Mouse (Mus musculus) retina, adult 2 months (tissue): ENCODE data around the gene 1810009A15Rik.

Experiments
- DNase-seq: peaks from one replicate; pipeline ENCODE4 v3.0.0-alpha.2; 2012; ENCODE audit warnings: low read depth, low spot score

Gene 1810009A15Rik

DNA sequence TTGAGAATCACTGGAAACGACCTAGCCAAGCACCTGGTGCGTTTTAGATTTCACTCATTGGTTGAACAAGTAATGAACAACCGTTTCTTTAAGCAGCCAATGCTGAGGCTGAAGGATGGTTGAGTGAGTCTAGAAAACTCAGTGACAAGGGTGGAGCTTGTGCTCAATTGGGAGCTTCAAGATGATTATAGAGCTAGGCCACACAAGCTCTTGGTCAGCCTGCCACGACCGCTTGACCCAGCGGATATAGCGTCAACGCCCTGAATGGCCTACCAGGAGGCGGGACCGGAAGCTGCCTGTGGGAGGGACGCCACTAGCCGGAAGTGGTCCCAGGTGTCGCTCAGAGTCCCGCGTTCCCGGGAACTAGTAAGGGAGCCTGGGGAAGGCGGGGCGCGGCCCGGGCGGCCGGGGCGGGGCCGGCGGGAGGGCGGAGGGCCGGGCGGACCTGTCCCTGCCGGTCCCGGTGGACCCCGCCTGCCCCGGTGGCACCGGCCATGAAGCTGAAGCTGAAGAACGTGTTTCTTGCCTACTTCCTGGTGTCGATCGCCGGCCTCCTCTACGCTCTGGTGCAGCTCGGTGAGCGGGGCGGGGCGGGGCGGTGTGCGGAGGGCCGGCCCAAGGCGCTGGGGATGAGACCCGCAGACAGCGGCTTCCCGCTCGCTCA, 31.6 kb downstream of the 1810009A15Rik start, which contains the start of gene B3gat3:
Gene B3gat3 (plus strand): TSS at position 302 of the 664 bp plus-strand sequence.
- peak; percentile 86 for DNase-seq

DNA sequence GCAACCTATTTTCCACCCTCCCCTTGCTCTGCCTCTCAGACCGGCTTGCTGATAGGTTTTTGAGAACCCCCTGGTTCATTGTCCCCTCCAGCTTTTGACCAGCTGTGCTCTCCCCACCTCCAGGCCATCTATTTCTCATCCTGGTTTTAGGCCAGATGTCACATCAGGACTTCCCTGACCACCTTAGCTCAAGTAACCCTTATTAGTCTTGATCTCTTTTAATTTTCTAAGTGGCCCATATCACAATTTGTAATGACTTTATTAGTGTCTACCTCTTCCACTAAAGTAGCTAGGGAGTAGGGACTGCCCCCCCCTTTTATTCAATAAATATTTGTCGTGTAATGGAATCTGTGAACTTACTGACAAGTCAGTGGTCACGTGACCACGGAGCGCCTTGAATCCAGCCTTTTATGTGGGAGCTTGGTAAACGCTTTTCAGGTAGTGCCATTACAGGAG, 32.2 kb downstream of the 1810009A15Rik start:
- DNase-seq = no peak

DNA sequence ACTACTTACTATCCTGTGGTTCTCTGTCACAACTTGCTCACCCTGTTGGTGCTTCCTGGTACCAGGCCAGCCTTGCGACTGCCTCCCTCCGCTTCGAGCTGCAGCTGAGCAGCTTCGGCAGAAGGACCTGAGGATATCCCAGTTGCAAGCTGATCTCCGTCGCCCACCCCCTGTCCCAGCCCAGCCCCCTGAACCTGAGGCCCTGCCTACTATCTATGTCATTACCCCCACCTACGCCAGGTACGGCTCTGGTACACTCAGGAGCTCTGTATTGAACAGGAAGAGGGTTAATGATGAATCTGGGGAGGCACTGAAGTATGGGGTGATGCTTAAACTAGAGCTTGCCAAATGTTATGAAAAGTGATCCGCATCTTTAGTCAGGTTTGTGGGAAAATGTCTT, 33.1 kb downstream of the 1810009A15Rik start:
- no peak for DNase-seq

DNA sequence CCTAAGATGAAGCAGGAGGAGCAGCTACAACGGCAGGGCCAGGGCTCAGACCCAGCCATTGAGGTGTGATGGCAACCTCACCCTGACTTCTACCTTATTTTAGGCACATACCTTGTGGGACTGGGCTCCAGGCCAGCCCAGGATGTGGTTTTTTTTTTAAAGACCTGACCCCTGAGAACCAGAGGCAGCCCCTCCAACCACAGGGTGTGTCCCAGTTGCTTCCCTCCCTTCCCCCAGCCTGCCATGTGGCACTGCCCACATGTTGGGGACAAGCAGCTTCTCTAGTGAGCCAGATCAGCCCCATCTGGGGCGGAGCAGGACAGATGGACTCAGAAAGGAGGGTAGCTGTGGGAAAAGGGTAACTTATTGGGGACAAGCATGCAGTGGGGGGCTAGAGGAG, 38.1 kb downstream of the 1810009A15Rik start:
- no peak for DNase-seq

DNA sequence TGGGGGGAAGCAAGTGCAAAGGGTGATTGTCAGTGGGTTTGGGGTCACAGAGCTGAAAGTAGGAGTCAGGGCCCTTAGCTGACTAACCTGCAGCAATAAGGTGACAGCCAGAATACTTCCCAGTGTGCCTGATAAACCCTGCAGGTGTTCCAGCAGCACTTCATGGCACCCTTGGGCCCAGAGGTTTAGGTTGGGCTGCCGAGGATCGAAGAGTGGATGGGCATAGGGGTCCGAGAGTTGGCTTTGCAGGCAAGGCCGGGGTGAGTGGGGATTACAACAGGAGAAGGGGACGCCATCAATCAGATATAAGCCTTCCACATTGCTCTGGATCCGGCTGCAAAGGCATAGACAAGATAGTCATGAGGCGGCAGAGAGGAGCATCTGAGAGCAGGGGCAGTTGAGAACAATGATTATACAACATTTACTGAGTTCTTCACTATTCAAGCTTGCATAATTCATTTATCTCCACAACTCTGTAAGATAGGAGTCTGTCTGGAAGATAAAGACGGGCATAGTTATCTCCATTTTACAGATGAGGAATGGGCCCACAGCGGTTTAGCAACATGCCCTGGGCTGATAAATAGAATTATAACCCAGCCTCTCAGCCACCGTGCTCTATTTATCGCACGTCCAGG, 39.4 kb downstream of the 1810009A15Rik start:
- DNase-seq = no peak

DNA sequence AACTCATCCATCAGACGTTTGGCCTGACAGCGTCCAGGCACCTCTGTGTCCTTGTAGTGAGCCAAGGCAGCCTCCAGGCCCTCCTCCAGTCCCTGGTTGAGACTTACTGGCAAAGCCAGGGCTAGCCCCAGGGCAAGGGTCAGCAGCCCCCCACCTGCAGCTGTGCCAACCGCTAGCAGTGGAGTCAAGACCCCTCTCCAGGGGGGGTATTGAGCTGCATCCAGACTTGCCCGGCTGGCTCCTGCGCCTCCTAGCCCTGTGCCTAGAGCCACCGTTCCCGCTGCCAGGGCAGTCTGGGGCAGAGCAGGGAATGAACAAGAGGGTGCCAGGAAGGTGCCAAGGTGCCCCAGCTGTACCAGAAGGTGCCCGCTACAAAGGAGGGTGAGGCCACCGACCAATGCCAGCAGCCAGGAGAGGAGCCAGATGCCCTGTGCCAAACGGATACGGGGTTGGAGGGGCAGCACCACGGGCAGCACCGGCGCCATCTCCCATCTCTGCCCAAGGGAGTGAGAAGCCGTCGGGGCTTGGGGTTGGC, 40.1 kb downstream of the 1810009A15Rik start:
- DNase-seq = no peak

DNA sequence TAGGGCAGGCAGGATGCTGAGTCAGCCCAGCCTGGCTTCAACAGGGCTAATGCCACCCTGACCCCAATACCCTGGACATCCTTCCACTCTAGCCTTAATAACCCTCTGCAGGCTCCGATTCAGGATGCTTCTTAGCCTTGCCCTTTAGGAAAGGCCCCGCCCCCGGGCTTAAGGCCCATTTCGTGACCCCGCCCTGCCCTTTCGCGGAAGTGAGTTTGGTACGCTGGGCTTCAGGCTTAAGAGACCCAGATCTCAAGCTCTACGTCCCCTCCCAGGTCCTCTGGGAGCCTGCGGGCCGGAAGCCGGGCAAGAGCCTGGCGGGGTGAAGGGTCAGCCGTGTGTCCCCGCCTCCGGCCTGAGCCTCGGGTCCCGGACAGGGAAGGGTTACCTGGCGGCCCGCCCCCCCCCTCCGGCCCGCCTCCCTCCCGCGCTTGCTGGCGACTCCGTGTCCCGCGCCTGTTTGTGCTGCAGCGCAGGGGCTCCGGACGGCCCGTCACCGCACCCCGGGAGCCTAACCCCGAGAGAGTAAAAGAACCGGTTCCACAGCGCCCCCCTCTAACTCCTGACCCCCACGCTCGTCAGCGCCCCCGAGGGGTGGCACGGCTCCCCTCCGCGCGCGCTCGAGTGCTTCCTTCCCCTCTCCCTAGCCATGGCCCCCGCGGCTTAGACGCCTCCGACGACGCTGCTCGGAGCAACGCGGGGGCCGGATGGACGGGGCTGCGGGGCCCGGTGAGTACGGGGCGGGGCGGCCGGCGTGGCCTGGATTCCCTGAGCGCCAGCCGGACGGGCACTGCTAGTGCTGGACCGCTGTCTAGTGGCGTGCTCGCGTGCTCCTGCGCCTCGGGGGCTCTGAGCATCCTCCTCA, 40.8 kb downstream of the 1810009A15Rik start, which contains the start of the genes Rom1 and Eml3:
Gene Rom1 (minus strand): TSS at position 133 of the 865 bp plus-strand sequence.
Gene Eml3 (plus strand): TSS at position 329 of the 865 bp plus-strand sequence.
- peak; percentile 99 for DNase-seq

DNA sequence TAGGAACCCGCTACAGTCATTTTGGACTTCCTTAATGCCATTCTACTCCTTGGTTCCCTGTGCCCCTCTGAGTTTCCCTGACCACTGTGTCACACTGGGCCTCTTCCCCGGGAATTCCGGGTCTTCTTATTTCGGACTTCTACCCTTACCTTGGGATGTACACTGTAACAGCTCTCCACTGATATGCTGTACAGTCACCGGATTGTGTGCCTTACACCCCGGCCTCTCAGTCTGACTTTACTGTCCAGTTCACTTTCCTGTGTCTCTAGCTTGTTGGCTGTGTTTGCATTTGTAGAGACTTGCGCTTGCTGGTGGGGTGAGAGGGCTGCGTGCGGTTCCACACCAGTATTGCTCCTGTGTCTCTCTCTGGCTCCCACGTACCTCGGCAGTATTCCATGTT, 41.5 kb downstream of the 1810009A15Rik start:
- DNase-seq = no peak

DNA sequence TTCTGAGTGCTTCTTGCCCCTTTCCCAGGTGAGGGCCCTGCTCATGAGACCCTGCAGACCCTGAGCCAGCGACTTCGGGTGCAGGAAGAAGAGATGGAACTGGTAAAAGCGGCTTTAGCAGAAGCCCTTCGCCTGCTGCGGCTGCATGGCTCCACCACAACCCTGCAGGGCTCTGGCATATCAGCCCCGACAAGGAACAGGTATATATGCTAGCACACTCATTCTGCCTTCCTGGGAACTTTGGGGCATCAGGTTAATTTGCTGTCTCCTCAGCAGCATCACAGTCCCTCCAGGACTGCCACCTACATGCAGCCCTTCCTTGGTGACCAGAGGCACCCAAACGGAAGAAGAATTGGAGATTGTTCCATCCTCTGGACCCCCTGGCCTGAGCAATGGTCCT, 42.1 kb downstream of the 1810009A15Rik start:
- no peak for DNase-seq

DNA sequence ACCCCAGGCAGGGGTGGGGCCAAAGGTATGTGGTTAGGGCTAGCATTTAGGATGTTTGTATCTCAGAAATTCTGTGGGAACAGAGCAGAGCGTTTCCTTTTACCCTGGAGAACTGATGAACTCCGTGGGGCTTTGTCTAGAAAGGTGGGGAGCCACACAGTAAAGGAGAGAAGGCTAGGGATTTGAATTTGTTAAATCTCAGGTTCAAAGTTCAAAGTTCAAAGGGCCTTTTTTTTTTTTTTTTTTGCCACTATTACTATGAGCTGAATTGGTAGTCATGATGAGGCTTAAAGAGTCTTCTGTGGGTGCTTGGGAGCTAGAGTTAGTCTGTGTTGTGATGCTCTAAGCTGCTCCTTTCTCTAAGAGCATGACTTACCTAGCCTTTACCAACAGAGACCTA, 48.1 kb downstream of the 1810009A15Rik start:
- DNase-seq = no peak
